Mouse (Mus musculus) c-Kit-positive CD71-negative TER-119-negative erythroid progenitor cells, embryonic 14.5 days (primary cell): Measurements from ENCODE around the gene Ifitm6.
"Not testable (repeated sequence)": the region's sequence is repeated elsewhere in the genome, so short reads cannot be mapped to it uniquely, and the experiment has no call there.

Experiments used
- DNase-seq: peaks from one replicate; pipeline ENCODE4 v3.0.0-alpha.2; 2013; ENCODE audit warnings: low read depth

Ifitm6 gene

DNA sequence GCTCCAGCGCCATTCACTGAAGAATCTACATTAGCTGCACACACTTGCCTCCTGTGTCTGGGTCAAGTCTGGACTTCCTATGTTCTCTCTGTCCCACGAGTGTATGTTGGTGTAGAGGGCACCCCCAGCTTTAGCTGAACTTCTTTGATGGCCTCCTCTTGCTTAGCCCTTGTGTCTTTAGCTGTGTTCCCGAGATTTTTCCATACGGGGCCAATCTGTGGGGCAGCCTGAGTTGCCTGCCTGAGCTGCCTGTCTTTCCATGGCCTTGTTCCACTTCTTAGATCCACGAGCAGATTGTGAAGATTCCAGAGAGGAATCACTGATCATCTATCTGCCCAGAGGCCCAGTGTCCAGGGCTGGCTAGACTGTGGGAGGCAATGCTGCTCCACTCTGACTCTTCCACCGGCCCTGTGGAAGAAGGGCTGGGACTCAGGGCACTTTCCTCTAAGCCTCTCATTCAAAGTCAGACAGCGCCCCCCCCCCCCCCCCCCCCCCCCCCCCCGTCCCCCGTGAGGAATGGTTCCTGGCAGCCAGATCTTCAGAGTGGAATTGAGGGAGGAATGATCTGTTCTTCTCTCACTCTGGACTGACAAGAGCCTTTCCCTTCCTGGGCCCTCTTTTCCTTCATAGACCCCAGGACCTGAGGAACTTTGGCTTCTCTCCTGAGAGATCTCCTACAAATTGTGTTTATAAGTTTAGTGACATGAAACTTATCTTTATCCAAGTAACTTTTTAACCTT, 23.3 kb upstream of the Ifitm6 start:
- no peak for DNase-seq

DNA sequence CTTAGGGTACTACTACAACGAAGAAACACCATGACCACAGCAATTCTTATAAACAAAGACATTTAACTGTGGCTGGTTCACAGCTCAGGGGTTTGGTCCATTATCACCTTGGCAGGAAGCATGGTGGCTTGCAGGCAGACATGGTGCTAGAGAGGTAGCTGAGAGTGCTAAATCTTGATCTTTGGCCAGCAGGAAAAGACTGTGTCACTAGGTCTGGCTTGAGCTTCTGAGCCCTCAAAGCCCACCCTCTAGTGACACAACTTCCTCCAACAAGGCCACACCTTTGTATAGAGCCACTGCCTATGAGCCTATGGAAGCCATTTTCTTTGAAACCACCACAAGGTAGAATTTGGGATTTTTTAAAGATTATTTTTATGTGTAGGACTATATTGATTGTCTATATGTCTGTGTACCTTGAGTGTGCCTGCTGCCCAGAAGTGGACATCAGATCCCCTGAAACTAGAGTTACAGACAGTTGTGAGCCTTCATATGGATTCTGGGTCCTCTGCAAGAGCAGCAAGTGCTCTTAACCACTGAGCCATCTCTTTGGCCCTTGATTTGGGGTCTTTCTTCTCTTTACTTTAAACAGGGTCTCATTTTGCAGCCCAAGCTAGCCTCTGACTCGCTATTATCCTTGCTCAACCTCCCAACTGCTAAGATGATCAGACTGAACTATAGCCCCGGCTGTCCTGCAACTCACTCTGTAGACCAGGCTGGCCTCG, 21.8 kb upstream of the Ifitm6 start:
- DNase-seq, result no peak

DNA sequence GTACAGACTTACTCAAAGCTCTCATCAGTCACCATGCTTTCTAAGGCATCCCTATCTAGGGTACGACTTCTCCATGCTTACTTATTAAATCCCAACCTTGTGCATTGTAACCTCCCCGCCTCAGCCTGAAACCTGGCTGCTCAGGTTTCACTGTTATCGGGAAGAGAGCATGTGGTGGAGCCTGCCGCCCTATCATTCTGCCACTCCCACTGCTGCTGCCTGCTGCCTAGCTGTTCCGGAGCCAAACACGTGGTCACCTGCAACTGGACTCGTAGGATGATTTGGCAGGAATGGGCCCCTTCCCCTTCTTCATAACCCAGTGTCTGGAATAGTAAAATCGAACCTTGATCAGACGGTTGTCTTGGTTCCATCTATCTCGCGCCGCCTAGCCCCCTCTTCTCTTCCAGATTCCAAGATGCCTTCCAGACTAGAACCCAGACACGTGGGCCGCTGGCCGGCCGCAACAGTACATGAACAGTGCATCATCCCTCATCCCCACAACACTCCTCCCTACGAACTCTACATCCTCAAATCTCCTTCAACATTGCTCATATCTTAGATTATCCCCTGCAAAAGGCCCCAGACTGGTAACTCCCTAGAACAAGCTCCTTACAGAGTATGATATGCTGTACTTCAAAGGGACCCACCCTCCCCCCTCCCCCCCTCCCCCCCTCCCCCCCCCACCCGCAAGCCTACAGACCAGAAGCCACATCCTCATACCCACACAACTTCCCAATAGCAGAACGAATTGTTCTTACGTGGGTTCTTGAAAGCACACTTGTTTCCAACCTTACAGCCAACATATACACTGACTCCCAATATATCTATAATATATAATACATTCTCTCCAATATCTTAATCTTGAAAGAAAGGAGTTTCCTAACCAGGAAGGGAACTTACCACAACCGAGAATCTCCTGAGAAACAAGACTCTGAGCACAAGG, 20.6 kb upstream of the Ifitm6 start:
- no peak for DNase-seq

DNA sequence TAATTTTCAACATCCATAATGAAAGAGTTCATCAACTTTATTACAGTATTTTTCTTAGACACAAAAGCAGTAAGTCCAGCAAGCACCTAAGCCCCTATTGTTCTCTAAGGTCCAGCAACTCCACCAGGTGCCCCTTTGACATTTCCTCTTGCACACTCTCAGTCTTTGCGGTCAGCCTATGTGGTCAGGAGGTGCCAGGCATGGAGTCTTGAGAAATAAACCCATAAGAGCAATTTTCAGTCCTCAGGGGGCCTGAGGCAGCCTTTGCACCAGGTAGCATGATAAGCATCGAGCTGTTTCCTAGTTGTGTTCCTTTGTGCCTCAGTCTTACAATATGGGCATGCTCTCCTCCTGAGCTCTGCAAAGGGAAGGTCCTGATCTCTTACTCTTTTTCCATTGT, 18.9 kb upstream of the Ifitm6 start:
- DNase-seq, result not testable (repeated sequence)

DNA sequence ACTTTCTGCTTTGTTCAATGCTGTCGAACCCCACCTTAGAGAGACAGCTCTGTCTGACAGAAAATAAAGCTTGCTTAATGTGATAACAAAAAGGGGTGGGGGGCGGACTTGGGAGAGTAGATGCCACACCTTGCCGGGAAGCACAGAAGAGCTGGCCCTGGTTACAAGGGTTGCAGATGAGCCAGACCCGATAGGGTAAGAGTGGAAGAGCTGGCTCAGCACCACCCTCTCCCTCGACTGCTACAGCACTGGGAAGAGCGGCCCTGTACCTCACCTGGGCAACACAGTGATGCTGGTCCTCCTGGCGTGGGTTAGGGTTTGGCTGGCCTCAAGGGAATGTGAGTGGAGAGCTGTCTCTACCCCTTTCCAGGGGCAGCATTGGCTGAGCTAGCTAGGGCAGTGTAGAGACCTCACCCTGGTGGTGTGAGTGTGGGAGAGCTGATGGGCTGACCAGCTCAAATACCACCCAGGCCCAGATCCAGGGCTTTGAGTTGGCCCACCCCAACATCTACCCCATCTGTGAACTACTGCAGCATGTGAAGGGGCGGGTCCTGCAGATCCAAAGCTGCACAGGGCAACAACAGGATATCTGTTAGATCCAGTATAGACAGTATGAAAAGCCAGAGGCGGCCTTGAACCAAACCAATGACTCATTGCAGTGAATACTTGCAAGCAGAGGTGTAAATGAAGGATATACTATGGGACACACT, 14.9 kb upstream of the Ifitm6 start:
- DNase-seq, result no peak

DNA sequence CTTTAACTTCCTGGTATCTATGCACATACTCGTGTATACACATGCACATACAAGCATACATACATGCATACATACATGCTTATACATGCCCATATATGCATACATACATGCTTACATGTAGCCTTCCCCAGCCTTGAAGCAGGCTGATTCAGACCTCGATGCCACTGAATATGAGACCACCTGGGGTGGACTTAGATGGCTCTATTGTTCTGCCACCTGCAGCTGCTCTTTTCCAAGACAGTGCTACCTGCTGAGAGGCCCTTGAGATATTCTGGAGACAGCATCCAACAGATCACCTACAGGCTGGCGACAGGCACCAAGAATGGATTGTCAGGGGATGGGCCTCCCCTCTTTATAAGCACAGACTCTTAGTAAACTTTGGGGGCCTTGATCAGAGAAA, 12.7 kb upstream of the Ifitm6 start:
- no peak for DNase-seq

DNA sequence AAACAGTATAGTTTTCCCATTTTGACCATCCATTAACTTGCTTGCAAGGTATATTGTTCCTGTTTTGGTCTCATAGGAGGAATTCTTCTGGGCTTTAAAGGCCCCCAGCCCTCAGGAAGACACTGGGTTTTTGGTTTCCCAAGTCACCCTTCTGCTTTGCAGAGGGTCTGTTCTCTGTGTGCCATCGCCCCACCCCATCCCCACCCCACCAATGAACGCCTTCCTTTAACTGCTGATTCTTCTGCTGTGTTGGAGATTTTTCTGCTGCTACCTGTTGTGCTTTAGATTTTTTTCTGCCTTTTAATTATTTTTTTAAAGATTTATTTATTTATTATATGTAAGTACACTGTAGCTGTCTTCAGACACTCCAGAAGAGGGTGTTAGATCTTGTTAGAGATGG, 11.1 kb upstream of the Ifitm6 start, which contains the start of gene Gm17387:
TSS of gene Gm17387 (plus strand) at position 301 of the 400 bp plus-strand sequence.
- DNase-seq, result no peak

DNA sequence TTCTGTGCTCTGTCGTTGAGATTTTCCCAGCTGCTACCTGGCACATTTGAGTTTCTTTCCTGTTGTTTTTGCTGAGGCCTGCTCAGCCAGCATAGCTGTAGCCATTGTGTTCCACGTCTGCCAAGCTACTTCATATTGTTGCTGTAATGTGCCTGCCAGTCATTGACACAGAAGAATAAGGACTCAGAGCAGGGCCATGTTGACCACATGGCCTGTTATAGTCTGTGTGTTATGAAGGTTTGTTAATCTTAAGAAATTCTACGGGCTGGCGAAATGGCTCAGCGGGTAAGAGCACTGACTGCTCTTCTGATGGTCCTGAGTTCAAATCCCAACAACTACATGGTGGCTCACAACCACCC, 9.0 kb upstream of the Ifitm6 start:
- DNase-seq, result no peak

DNA sequence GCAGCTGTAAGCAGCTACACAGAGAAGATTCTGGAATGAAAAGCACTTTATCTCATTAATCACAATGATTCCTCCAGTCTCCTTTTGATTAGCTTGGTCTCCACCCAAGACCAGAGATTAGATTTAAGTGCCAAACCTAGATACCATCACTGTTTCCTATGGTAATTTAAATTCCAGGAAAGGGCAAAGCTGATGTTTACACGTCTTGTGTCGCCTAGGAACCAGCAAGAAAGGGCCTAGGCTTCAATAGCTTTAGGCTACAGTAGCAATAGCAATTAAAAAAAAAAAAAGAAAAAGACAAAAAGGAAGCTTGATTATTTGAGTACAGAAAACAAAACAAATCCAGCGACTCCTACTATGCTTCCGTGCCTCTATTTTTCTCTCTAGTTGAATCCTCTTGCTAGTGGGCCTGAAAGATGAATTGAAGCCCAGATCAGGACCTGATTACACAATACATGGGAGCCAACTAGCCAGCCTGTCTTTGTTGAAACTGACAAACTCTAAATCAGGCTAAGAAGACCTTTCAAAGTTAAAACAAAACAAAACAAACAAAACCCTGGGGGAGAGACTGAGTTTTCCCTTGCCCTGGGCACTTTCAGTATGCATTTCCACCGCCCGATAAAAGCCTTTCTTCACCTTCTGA, 8.5 kb upstream of the Ifitm6 start:
- DNase-seq, result no peak

DNA sequence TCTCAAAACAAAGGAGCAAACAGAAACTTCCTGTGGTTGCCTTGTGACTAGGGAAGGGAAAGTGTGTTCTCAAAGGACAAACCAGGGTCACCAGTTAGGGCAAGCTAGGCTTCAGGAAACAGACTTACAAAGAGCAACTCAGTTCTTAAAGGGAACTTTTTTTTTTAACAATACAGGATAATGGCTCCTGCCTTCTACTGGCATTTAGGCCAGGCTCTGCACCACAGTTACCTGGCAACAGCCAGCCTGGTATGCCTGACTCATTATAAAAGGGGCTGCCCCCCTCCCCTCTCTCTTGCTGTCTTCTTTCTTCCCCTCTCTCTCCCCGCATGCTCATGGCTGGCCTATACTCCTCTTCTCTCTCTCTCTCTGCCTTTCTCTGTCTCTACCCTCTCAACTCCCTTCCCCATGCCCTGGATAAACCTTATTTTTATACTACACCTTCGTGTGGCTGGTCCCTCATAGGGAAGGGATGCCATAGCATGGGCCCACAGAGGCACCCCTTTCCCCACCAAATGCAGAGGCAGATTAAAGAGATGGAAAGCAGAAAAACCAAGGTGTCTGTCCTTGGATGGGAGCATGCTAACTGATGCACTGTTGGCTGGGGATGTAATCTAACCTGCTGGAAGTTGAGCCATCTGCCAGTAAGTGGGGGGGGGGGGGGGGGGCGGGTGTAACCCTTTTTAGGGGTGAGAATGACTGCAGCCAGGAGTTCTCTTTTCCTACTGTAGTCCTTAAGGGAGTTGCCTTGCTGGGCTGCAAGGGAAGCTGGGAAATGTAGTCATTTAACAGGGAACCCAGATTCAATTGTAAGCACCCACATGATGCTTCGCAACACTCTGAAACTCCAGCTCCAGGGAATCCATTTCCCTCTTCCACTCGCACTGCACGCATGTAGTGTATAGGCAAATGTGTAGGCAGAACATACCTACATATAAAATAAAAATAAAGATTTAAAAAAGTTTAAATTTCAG, 7.4 kb upstream of the Ifitm6 start:
- DNase-seq, result no peak

DNA sequence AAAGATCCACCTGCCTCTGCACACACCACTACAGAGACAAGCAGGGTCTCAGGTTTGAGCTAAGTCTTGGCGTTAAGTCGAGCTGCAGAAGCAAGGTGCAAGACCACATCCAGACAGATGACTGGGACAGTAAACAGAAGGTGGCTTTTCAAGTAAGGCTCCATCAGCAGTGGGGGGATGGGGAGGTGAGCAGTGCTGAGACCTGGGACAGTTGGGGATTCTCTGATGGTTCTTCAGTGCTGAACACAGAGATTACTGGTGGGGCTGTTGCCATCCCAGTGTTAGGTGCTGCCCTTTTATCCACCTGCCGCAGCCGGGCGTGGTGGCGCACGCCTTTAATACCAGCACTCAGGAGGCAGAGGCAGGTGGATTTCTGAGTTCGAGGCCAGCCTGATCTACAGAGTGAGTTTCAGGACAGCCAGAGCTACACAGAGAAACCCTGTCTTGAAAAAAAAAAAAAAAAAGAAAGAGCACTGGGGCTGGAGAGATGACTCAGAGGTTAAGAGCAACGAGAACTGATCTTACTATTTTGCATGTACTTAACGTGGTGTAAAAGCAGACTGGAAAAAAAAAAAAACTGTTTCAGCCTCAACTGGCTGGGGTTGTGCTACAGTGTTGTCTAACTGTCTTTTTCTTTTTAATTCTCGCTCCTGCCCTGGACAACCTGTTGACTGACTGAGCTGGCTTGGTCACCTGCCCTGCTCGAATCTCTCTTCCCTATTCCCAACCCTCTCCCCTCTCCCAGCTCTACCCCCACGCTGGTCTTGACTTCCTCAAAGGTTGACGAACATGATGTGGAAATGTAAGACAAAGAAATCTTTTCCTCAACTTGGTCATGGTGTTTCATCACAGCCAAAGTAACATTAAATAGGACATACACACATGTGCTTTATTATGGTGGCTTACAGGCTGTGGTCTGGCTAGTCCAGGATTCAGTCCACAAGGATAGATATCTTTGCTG, 4.0 kb upstream of the Ifitm6 start:
- no peak for DNase-seq

DNA sequence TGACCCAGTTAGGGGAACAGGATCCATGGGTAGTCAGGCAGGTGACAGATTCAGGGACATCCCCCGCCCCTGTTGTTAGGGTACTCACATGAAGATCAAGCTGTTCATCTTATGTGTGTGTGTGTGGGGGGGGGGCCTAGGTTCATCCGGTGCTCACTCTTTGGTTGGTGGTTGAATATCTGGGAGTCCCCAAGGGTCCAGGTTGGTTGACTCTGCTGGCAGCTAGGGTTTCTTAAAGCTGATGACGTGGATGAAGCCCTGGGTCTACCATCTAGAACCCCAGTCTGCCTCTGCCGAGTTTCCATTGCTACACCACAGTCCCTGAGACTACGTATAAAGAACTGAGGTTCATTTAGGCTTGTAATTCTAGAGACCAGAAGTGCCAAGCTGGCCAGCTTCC, 1.3 kb upstream of the Ifitm6 start:
- DNase-seq, result no peak

DNA sequence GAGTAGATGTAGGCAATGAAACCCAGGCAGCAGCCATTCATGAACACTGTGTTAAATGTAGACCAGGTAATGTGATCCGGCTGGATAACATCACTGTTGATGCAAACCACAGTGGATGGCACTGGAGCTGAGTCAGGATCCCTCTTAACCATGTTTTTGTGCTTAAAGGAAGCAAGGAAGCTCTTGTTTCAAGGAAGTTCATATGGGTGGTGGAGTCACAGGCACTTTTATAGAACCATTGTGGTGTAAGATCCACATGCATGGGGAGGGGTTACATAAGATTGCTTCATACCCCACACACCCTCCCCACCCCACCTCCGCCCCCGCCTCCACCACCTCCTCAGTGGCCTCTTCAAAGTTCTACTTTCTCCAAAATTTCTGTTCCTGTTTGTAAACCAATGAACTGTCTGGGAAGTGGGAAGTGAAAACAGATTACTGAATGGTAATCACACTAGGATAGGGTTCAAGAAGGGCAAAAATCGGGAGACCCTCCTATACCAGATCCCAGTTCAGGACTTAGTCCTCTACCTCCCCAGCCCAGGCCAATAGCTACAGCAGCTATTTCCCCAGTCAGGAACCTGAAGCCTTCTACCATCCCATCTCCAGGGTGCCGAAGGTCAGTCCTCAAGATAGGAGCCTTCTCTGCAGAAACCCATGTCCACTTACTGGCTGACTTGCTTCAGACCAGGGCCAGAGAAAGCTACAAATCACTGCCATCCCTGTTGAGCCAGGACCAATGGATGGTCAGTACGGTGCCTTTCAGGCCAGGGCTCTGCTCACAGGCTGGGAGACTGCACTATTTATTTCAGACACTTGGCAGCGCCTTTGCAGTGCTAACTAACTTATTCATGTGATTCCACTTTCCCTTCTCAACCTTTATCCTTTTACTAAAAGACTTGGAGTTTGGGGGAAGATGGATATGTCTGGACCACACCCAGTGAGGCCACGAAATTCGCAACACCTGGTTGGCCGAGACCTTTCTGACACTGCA, 722 bp downstream of the Ifitm6 start:
- DNase-seq, result no peak

DNA sequence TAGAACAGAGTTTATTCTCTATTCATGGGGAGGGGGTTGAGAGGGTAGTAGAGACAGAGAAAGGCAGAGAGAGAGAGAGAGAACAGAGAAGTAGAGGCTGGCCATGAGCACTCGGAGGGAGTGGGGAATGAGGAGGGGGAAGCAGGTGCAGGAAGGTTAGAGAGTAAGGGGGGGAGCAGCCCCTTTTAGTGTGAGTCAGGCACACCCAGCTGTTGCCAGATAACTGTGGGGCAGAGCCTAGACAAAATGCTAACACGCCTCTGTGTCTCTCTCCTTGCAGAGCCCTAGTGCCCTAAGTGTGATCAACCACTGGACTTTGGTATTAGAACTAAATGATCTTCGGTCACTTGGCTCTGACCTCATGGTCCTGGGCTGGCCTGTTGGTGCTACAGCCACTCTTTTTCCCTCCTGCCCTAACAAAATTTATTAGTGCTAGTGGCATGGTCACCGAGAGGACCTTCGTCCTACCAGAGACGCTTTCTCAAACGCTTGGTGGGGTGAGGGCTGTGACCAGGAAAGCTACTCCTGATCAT, 6.4 kb downstream of the Ifitm6 start:
- no peak for DNase-seq

DNA sequence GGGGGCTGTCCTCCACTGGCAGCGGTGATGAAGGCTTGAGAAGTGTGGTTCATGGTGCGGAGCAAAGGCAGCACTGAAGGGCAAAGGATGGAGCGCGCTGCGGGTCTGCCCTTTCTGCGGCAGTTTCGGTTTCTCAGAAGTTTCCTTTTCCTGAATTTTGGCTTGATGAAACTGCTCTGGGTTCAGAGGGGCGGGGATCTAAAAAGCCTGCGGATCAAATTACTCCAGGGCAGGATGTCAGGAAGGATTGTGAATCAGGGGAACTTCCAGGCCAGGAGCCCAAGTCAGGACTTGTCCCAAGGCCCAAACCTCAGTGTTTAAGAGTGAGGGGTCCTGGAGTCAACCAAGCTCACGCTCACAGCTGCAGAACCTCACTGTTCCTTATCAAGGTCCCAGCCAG, 7.1 kb downstream of the Ifitm6 start, which contains the start of gene Ifitm3:
TSS of gene Ifitm3 (minus strand) at position 178 of the 400 bp plus-strand sequence.
- DNase-seq, result no peak

DNA sequence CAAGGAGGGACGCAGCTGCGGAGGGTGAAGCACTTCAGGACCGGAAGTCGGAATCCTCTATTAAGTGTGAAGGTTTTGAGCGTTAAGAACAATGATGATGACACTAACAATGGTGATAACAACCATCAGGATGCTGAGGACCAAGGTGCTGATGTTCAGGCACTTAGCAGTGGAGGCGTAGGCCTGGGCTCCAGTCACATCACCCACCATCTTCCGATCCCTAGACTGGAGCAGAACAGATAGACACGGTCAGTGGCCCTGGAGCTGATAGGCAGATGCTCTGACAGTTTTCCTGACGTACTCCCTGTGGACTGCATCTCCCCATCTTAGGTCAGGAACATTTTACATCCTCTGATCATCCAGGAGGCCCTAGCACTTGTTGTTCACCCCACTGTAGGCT, 8.1 kb downstream of the Ifitm6 start:
- DNase-seq, result no peak

DNA sequence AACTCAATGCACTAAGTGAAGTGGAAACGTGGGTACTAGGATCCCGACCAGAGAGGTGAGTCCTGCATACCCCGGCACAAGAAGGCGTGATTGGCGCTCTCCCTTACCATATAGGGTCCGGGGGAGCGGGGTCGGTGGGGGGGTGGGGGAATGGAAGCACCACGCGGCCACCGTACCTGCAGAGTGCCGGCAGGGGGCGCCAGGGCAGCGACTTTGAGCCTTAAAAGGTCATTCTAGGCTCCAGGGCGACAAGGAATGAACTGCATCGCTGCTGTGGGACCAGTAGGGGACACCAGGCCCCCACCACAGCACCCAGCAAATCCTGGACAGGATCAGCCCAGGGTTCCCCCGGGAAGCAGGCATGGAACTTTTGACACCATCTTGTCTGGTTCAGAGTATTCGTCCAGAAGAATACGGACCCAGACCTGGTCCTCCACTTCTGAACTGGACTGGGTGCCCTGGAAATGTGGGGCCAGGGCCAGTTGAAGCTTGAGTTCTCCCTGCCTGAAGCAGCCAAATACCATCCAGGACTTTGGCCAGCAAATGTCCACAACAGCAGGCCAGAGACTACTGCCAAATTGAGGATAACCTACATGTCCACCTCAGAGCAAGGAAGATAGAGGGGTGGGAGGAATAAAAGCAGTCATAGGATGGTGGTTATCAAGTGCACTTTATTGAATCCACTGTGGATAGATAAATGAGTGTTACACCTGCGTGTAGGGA, 8.6 kb downstream of the Ifitm6 start:
- peak; percentile 77 for DNase-seq
